Mouse (Mus musculus) MEL (cell line): Measurements from ENCODE around the gene Prkcb. TPM values are rescaled to one million over a fixed set of nuclear protein-coding genes. Genes with fewer than 3 reads are reported as not detected.

Experiments
- DNase-seq: peaks from one replicate; pipeline ENCODE4 v3.0.0; 2011; ENCODE audit warnings: low read depth, low spot score
- H3K27ac ChIP-seq: 2 replicates; pipeline ENCODE4 v1.5.1; 2012; ENCODE audit warnings: low read depth, mild to moderate bottlenecking, control low read depth, low read length, moderate library complexity; ENCODE audit not compliant: control insufficient read depth
- H3K27me3 ChIP-seq, 2 experiments: fragments of 150-350 bp in 1 of 2; sonication (generic) in 1 of 2; 2 replicates each; pipeline ENCODE4 v1.6.1; 2012; ENCODE audit warnings: low read length in 2 of 2, mild to moderate bottlenecking in 2 of 2, improper control_type of control experiment in 1 of 2, moderate library complexity in 1 of 2; ENCODE audit not compliant: insufficient read depth in 2 of 2, control insufficient read depth in 1 of 2
- H3K36me3 ChIP-seq, 2 experiments: 2 replicates each; pipeline ENCODE4 v1.6.1; 2012 to 2014; ENCODE audit warnings: low read length in 2 of 2, improper control_type of control experiment in 1 of 2, inconsistent platforms in 1 of 2, mild to moderate bottlenecking in 1 of 2; ENCODE audit not compliant: insufficient read depth in 2 of 2, control insufficient read depth in 1 of 2
- H3K4me1 ChIP-seq, 2 experiments: fragments of 150-350 bp in 1 of 2; sonication (generic) in 1 of 2; 2 replicates each; pipeline ENCODE4 v1.6.1; 2012; ENCODE audit warnings: low read length in 2 of 2, improper control_type of control experiment in 1 of 2, mild to moderate bottlenecking in 1 of 2; ENCODE audit not compliant: insufficient read depth in 2 of 2, control insufficient read depth in 1 of 2
- H3K4me3 ChIP-seq, 2 experiments: fragments of 150-350 bp in 1 of 2; sonication (generic) in 1 of 2; 2 replicates each; pipeline ENCODE4 v1.5.1; 2012; ENCODE audit warnings: low read depth in 2 of 2, low read length in 2 of 2, mild to moderate bottlenecking in 2 of 2, moderate library complexity in 2 of 2, control low read depth in 1 of 2, improper control_type of control experiment in 1 of 2; ENCODE audit not compliant: control insufficient read depth in 1 of 2, insufficient read depth in 1 of 2
- H3K79me2 ChIP-seq: 2 replicates; pipeline ENCODE4 v1.6.1; 2012; ENCODE audit warnings: mild to moderate bottlenecking, low read length, moderate library complexity; ENCODE audit not compliant: control insufficient read depth, poor library complexity, insufficient read depth
- H3K9ac ChIP-seq: 2 replicates; pipeline ENCODE4 v1.6.1; 2012; ENCODE audit warnings: low read depth, mild to moderate bottlenecking, control low read depth, low read length, moderate library complexity; ENCODE audit not compliant: control insufficient read depth, poor library complexity, severe bottlenecking
- H3K9me3 ChIP-seq: fragments of 150-350 bp; sonication (generic); replicated peaks from 2 replicates; pipeline ENCODE4 v1.6.1; 2012; ENCODE audit warnings: mild to moderate bottlenecking, low read length, improper control_type of control experiment, moderate library complexity; ENCODE audit not compliant: insufficient read depth
- BHLHE40 ChIP-seq: IDR thresholded peaks from 2 replicates; pipeline ENCODE4 v1.6.1; 2012; ENCODE audit warnings: low read depth, mild to moderate bottlenecking, inconsistent platforms, low read length, improper control_type of control experiment, borderline replicate concordance
- E2F4 ChIP-seq: IDR thresholded peaks from 2 replicates; pipeline ENCODE4 v1.6.1; 2011; ENCODE audit warnings: low read depth, low read length, improper control_type of control experiment, borderline replicate concordance
- ELF1 ChIP-seq: IDR thresholded peaks from 2 replicates; pipeline ENCODE4 v1.6.1; 2014; ENCODE audit warnings: low read depth, mild to moderate bottlenecking, inconsistent platforms, low read length, improper control_type of control experiment, moderate library complexity
- EP300 ChIP-seq, 2 experiments: IDR thresholded peaks; 2 replicates each; pipeline ENCODE4 v1.6.1; 2011; ENCODE audit warnings: improper control_type of control experiment in 2 of 2, low read length in 2 of 2, low read depth in 1 of 2, mild to moderate bottlenecking in 1 of 2
- ETS1 ChIP-seq: IDR thresholded peaks from 2 replicates; pipeline ENCODE4 v1.6.1; 2012; ENCODE audit warnings: low read depth, mild to moderate bottlenecking, inconsistent platforms, low read length, improper control_type of control experiment, moderate library complexity
- GABPA ChIP-seq: IDR thresholded peaks from 2 replicates; pipeline ENCODE4 v1.6.1; 2012; ENCODE audit warnings: low read depth, mild to moderate bottlenecking, inconsistent platforms, low read length, improper control_type of control experiment, moderate library complexity
- GATA1 ChIP-seq: IDR thresholded peaks from 2 replicates; pipeline ENCODE4 v1.6.1; 2011; ENCODE audit warnings: low read depth, low read length, improper control_type of control experiment
- JUND ChIP-seq: IDR thresholded peaks from 2 replicates; pipeline ENCODE4 v1.6.1; 2011; ENCODE audit warnings: low read depth, mild to moderate bottlenecking, improper control_type of control experiment, low read length
- MAFK ChIP-seq: IDR thresholded peaks from 2 replicates; pipeline ENCODE4 v1.6.1; 2011; ENCODE audit warnings: low read depth, mild to moderate bottlenecking, low read length, improper control_type of control experiment, borderline replicate concordance
- MAX ChIP-seq: IDR thresholded peaks from 2 replicates; pipeline ENCODE4 v1.6.1; 2011; ENCODE audit warnings: low read length, improper control_type of control experiment
- MAZ ChIP-seq: IDR thresholded peaks from 2 replicates; pipeline ENCODE4 v1.6.1; 2012; ENCODE audit warnings: low read depth, mild to moderate bottlenecking, inconsistent platforms, low read length, improper control_type of control experiment
- MEF2A ChIP-seq: IDR thresholded peaks from 2 replicates; pipeline ENCODE4 v1.6.1; 2014; ENCODE audit warnings: low read depth, mild to moderate bottlenecking, inconsistent platforms, low read length, improper control_type of control experiment; ENCODE audit not compliant: poor library complexity, insufficient replicate concordance, severe bottlenecking; ENCODE audit errors: extremely low read depth
- MXI1 ChIP-seq: IDR thresholded peaks from 2 replicates; pipeline ENCODE4 v1.6.1; 2011; ENCODE audit warnings: mild to moderate bottlenecking, low read depth, low read length, improper control_type of control experiment
- MYB ChIP-seq: IDR thresholded peaks from 2 replicates; pipeline ENCODE4 v1.6.1; 2011; ENCODE audit warnings: mild to moderate bottlenecking, low read depth, low read length, improper control_type of control experiment
- MYC ChIP-seq: IDR thresholded peaks from 2 replicates; pipeline ENCODE4 v1.6.1; 2011; ENCODE audit warnings: low read depth, mild to moderate bottlenecking, low read length, improper control_type of control experiment, moderate library complexity
- NRF1 ChIP-seq: IDR thresholded peaks from 2 replicates; pipeline ENCODE4 v1.6.1; 2014; ENCODE audit warnings: low read depth, mild to moderate bottlenecking, inconsistent platforms, low read length, improper control_type of control experiment, moderate library complexity; ENCODE audit not compliant: poor library complexity, insufficient read depth, severe bottlenecking
- RCOR1 ChIP-seq: IDR thresholded peaks from 2 replicates; pipeline ENCODE4 v1.6.1; 2012; ENCODE audit warnings: low read depth, mild to moderate bottlenecking, inconsistent platforms, low read length, improper control_type of control experiment
- SMC3 ChIP-seq: IDR thresholded peaks from 2 replicates; pipeline ENCODE4 v1.6.1; 2011; ENCODE audit warnings: low read depth, low read length, improper control_type of control experiment
- TBP ChIP-seq: IDR thresholded peaks from 2 replicates; pipeline ENCODE4 v1.8.0; 2011; ENCODE audit warnings: low read depth, low read length, improper control_type of control experiment
- TCF12 ChIP-seq: IDR thresholded peaks from 2 replicates; pipeline ENCODE4 v1.6.1; 2014; ENCODE audit warnings: low read depth, mild to moderate bottlenecking, inconsistent platforms, low read length, improper control_type of control experiment, moderate library complexity
- UBTF ChIP-seq: IDR thresholded peaks from 2 replicates; pipeline ENCODE4 v1.6.1; 2012; ENCODE audit warnings: low read depth, mild to moderate bottlenecking, inconsistent platforms, low read length, improper control_type of control experiment, moderate library complexity, borderline replicate concordance; ENCODE audit not compliant: insufficient read depth
- USF1 ChIP-seq: IDR thresholded peaks from 2 replicates; pipeline ENCODE4 v1.6.1; 2014; ENCODE audit warnings: low read depth, mild to moderate bottlenecking, inconsistent platforms, low read length, improper control_type of control experiment, moderate library complexity
- USF2 ChIP-seq, 2 experiments: IDR thresholded peaks; 2 replicates each; pipeline ENCODE4 v1.6.1; 2011 to 2012; ENCODE audit warnings: improper control_type of control experiment in 2 of 2, low read length in 2 of 2, borderline replicate concordance in 1 of 2, inconsistent platforms in 1 of 2, low read depth in 1 of 2, mild to moderate bottlenecking in 1 of 2; ENCODE audit not compliant: insufficient read depth in 1 of 2
- ZC3H11A ChIP-seq: IDR thresholded peaks from 2 replicates; pipeline ENCODE4 v1.6.1; 2012; ENCODE audit warnings: low read depth, mild to moderate bottlenecking, inconsistent platforms, low read length, improper control_type of control experiment
- ZMIZ1 ChIP-seq: IDR thresholded peaks from 2 replicates; pipeline ENCODE4 v1.6.1; 2012; ENCODE audit warnings: low read depth, mild to moderate bottlenecking, inconsistent platforms, low read length, improper control_type of control experiment, moderate library complexity
- polyA plus RNA-seq, 2 experiments: library from polyadenylated mRNA; stranded (reverse) in 1 of 2; unstranded in 1 of 2; fragments of >175 nt in 1 of 2; fragments of >200 nt in 1 of 2; gene quantifications; 2 replicates each; pipeline versions ENCODE4 v1.2.1 to v1.2.4; 2012; ENCODE audit warnings: low replicate concordance in 2 of 2, low read depth in 1 of 2; ENCODE audit not compliant: insufficient read length in 2 of 2, insufficient read depth in 1 of 2, missing spikeins in 1 of 2
- total RNA-seq: library from RNA; depleted of rRNA; stranded (reverse); fragments of 300-350 nt; gene quantifications from 2 replicates; pipeline ENCODE4 v1.2.3, GENCODE M21; 2012

The Prkcb gene
- total and polyA plus RNA-seq, 3 experiments: not detected

DNA sequence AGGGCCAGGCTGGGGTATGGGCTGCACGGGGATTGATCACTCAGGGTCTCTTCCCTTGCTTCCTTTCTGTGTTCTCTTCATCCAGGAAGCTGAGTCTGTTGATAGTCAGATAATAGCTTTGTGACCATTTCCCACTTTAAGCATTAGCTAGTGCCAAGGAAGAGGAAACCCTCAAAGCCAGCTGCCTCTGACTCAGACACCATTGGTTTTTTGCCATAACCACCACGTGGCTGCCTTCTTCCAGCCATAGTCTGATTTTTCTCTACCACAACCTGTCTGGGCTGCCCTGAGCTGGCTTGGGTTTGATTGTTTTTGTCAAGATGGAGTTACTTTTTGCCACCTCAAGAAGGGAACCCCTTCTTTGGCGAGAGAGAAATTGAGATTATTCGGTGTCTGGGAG lies 41.0 kb downstream of the Prkcb start:
- no peaks in the 10 kb centered on the region; the same call in 1 of the 2 replicates for H3K79me2 ChIP-seq
- H3K9me3 ChIP-seq: no peaks in the 10 kb centered on the region
- DNase-seq: no peak
- TF ChIP-seq MEF2A: no peak
- TF ChIP-seq ZMIZ1: no peak
- TF ChIP-seq TCF12: no peak
- no peak for TF ChIP-seq UBTF
- no peak for TF ChIP-seq EP300 (IDR thresholded peaks at IDR 0.05; ENCODE audit: low read depth in 1 of 2, low read length in 2 of 2)
- TF ChIP-seq MAX: no peak
- no peak for TF ChIP-seq ELF1
- TF ChIP-seq GABPA: no peak
- TF ChIP-seq ZC3H11A: no peak
- no peak for TF ChIP-seq TBP
- no peak for TF ChIP-seq USF1
- H3K36me3 ChIP-seq: no peaks in the 10 kb centered on the region
- H3K27ac ChIP-seq: no peak overlapping the region
- no peak overlapping the region for H3K9ac ChIP-seq
- no peaks in the 10 kb centered on the region for H3K27me3 ChIP-seq
- H3K4me1 ChIP-seq: no peaks in the 10 kb centered on the region
- no peak overlapping the region for H3K4me3 ChIP-seq

- Histone ChIP-seq H3K27ac (no peak overlapping the region), H3K4me1 (no peaks in the 10 kb centered on the region)
- TF ChIP-seq ETS1 (no peak), MAFK (no peak), MXI1 (no peak), JUND (no peak), USF1 (no peak), MYB (no peak), RCOR1 (no peak), MYC (no peak), SMC3 (no peak), ELF1 (no peak), ZMIZ1 (no peak), BHLHE40 (no peak), NRF1 (no peak), MEF2A (no peak), MAZ (no peak), TCF12 (no peak), E2F4 (no peak), GATA1 (no peak), TBP (no peak), USF2 (IDR thresholded peaks at IDR 0.05; ENCODE audit: borderline replicate concordance in 1 of 2, insufficient read depth in 1 of 2, low read depth in 1 of 2, low read length in 2 of 2) (no peak)
- TF ChIP-seq, all 39 proteins: peak for 0
Observed at GRCm38 (mm10) chr7:122333686-122334085, 45.1 kb downstream of the Prkcb start.

More at GRCm38 (mm10) chr7:122333686-122334085, 45.1 kb downstream of the Prkcb start:
- Histone ChIP-seq H3K9me3 (no peaks in the 10 kb centered on the region), H3K27me3 (no peaks in the 10 kb centered on the region), H3K4me3 (no peak overlapping the region), H3K9ac (no peak overlapping the region), H3K36me3 (no peaks in the 10 kb centered on the region), H3K79me2 (no peaks in the 10 kb centered on the region)
- DNase-seq: no peak
